Mouse (Mus musculus) 3T3-L1 (cell line): ENCODE results near the gene Grm2.
A peak's percentile ranks its signal among the peaks of the same experiment; 100 is the strongest.
"Not testable (repeated sequence)": the region's sequence is repeated elsewhere in the genome, so short reads cannot be mapped to it uniquely, and the experiment has no call there.

Source experiments
- DNase-seq: peaks from one replicate; pipeline ENCODE4 v3.0.0-alpha.2; 2015; ENCODE audit warnings: low read depth, low spot score

The Grm2 gene

DNA sequence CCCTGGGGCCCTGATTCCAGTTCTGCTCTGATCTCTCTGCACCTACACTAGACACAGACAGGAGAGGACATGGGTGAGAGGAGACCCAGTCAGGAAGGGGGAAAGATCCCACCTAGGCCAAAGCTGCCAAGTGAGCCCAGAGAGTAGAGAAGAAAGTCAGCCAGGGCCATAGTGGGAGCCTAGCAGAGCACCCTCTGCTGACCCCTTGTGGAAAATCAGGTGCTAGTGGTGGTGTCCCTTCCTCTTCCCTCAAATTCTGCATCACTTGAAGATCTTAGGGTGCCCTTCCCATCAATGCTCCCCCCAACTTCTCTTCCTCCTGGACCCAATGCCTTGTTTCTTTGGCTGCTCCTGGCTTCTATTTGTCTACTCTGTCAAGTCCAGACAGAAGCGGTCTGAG, 3.2 kb downstream of the Grm2 start:
- DNase-seq, result peak; percentile 46

DNA sequence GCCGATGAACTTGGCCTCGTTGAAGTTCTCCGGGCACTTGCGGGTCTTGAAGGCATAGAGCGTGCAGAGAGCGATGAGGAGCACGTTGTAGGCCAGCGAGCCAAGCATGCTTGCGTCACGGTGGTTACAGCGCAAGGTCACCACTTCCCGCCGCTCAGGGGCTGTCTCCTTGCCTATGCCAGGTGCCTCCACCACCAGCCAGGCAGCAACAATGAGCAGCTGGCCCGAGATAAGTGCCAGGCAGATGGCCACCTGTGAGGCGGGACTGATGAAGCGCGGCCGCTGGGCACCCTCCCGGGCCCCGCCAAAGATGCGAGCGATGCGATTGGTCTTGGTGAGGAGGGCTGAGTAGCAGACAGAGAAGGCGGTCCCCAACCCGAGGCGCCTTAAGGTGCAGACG, 8.7 kb downstream of the Grm2 start:
- DNase-seq, result no peak

DNA sequence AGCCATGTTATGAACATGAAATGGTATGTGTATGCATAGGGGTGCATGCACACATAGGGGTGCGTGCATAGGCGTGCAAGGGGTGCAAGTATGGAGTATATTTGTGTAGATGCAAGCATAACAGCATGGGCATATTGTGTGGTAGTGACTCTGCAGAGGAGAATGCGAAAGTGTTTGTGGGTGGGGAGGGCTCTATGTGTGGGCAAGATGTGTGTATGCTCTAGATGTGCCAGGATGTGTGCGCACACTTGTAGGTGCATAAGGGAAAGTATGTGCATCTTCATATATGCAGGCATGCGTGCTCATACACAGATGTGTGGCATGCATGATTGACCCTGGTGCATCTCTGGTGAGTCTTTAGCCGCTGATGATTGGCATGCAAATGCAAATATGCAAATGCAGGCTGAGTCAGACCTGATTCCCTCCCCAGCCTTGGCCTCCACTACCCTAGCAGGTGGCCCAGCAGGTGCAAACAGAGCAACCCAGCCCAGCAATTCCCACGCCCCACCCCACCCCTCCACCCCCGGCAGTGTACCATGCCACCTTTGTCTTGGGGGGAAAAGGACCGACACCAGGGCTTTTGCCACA, 10.1 kb downstream of the Grm2 start:
- no peak for DNase-seq

DNA sequence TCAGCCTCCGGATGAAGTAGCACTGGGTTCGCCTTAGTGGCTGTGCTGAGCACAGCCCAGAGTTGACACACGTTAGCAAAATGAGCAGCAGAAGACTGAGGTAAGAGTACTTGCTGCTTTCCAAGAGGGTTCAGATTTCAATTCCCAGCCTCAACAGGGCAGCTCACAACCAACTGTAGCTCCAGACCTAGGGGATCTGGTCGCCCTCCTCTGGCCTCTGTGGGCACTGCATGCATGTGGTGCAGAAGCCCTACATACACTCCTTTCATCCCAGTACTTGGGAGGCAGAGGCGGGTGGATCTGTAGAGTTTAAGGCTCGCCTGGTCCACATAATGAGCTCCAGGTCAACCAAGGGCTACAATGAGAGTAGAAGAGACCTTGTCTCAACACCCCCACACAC, 12.1 kb downstream of the Grm2 start:
- DNase-seq, result peak; percentile 59

DNA sequence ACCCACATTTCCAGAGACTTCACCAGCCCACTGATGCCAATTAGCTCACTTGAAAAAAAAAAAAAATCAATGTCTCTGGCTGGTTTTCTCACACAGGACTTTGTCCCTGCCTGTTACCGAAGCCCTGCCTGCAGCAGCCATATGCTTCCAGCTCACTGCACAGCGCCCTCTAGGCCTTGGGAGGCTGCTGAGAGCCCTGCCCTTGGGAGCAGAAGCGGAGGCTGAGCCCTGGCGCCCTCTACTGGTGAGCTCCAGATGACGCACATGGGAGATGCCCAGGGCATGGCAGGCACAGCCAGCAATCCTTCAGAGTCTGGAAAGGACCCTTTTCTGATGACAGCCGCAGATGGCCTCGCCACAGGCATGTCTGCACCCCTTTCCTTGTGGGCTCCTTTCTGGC, 12.8 kb downstream of the Grm2 start:
- peak; percentile 78 for DNase-seq

DNA sequence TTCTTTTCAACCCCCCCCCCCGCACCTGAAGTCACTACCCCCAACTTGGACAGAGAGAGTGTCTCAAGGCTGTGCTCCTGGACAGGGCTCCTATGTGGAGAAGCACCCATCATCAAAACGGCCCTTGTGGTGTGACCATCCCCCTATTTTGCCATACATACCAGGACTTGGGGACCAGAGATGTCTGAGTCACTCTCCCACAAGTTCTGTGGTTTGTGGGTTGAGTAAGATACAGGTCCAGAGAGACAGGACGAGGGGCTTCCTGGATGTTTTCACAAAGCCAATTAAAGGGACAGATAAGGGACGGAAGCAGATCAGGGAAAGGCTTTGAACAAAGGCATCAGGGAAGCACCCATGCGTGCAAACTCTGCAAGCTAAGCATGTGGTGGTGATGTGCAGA, 14.5 kb downstream of the Grm2 start:
- DNase-seq, result peak; percentile 51

DNA sequence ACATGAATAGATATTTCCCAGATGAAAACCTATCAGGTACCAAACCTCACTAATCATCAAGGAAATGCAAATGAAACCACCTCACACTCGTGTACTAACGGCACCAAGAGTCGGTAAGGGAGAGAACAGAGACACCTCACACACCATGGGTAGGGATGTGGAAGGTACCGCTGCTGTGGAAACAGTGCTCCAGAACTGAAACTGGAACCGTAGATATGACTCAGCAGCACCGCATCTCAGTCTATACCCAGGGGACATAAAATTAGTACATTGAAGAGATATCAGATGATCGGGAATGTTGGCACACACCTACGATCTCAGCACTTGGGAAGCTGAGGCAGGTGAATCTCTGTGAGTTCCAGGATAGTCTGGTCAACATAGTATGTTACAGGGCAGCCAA, 17.7 kb downstream of the Grm2 start:
- DNase-seq, result no peak

DNA sequence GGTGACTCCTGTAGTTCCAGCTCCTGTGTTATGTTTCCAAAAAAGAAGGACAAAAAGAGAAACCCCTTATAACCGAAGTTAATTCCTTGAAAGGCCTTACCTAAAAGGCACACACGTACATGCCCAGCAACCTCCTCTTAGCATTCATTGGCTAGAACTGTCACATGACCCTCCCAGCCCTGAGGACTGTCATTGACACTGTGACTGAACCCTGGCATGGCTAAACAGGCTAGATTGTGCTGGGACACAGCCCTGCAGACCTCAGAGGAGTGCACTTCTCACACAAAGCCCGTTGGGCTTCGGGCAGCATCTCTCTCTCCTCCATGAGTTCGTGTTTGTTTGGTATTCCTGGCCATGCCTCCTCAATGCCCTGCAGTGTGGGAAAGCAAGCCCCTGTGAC, 23.7 kb downstream of the Grm2 start:
- DNase-seq, result no peak

DNA sequence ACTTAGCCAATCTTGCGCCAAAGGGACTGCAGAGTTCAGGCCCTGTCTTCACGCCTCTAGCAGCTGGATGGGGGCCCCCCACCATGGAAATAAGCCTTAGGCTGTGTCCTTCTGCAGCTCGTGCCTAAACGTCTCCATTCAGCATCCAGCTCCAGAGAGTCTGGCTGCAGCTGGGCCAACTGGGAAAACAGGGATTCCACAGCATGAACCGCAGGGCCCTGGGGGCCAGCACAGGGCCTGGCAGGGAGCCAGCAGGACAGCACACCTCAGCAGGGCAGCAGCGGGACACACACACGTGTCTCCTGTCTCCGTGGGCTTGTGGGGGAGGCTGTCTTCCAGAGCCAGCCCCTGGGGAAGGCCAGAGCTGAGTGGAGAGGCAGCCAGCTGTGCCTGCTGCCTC, 28.1 kb downstream of the Grm2 start:
- peak; percentile 77 for DNase-seq

DNA sequence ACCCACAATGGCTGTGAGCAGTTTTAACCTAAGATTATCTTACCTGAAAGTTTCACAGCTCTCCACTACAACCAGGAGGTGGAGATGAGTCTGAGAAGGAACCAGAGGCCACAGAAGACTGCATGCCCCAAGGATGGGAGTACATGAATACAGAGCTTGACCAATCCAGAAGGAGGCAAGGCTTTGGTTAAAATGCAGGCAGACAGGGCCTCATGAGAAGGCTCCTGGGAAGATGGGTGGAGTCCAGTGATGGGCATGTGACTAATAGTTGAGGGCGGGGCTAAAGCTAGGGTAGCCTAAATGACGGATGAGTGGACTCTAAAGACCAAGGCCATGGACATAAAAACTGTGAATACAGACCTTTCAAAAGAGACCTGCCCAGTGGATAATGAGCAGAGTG, 29.6 kb downstream of the Grm2 start, which contains the start of gene Iqcf6:
TSS of gene Iqcf6 (plus strand) at position 301 of the 400 bp plus-strand sequence.
- no peak for DNase-seq

DNA sequence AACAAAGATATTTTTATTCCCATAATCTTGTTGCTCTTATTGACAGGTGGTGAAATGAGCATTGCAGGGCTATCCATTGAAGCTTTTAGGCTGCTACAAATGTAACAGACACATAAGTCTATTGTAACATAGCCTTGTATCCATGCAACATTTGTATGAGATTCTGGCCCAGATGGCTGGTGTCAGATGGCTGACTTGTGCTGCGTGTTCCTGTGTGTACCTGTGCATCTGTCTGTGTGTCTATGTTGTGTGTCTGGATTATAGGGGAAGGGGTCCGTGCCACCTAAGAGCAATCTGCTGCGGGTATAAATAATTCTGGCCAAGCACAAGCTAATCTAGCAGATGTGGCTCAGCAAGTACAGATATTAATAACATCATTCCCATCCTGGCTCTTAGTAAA, 38.4 kb downstream of the Grm2 start:
- no peak for DNase-seq

DNA sequence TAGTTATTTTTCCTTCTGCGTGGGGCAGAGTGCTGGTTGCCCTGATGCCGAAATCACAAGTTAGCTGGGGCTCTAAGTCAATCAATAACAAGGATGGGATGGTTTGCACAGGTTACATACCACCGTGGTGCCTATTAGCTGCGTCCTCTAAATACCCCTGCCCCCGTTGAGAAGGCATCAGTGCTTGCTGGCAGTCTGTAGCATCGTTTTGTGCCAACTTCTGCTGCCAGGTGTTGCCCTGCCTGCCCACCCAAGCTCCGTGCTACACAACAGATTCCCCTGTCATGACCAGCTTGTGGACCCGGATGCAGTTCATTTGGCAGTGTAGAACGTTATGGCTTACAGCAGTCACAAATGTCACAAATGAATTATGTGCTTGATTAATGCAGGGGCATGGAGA, 39.6 kb downstream of the Grm2 start:
- DNase-seq, result no peak

DNA sequence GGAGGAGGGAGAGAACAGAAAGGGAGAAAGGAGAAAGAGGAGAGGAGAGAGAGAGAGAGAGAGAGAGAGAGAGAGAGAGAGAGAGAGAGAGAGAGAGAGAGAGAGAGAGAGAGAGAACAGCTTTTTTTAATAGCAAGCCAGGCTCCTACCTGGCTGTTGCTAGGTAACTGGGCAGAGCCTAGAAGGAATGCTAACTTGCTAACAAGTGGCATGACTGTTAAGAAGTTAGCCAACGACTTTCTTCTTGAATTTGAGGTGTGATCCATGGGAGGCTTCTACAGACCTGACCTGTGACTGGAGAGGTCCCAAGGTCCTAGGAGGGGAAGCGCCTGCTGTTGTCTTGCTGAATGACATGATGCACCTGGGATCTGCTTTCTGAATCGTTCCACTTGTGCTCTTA, 41.3 kb downstream of the Grm2 start:
- DNase-seq, result no peak

DNA sequence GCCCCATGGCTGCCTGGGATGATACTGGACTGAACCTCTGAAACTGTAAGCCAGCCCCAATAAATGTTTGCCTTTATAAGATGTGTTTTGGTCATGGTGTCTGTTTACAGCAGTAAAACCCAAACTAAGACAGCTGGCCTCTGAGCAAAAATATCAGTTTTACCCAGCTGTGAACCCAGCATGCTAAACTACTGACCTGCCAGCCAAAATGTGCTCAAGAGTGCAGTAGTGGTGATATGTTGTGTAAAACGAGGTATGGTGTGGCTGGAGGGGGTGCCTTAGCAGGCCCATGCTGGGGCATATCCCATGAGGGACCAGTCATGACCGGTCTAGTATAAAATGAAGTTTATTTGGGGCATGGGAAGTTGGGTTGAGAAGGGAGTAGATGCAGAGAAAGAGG, 41.9 kb downstream of the Grm2 start:
- no peak for DNase-seq

DNA sequence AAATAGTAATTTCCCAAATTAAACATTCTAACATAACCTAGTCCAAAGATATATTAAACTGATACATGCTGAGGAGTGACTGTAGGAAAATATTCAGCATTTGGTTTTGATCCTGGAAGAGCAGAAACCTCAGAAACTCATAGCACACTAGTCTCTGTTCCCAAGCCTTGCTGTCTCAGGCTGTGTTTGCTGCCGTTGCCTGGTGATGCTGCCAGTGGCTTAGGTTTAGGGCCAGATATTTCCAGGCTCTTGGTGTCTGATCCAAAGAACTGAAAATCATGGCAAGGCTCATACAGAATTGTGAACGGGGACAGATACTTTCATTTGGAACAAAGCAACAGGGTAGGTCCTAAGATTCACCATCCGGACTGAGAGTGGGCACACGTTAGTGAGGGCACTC, 45.2 kb downstream of the Grm2 start:
- DNase-seq, result no peak

DNA sequence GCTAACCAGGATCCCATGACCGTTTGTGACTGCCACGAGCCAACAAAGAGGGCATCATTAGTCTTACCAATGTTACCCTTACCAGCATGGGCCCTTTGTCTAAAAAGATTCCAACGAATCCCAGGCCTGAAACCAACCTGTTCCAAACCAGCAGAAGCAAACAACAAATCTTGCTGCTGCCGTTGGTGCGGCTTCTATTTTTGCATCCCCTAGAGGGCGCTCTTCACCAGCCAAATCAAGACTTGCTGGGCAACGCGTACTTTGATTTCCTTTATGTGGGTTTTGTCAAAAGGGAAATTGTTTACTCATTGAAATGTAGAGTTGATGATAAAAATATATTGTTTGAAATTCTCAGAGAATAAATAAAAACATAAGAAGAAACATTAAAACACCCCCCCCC, 55.3 kb downstream of the Grm2 start:
- peak; percentile 76 for DNase-seq

DNA sequence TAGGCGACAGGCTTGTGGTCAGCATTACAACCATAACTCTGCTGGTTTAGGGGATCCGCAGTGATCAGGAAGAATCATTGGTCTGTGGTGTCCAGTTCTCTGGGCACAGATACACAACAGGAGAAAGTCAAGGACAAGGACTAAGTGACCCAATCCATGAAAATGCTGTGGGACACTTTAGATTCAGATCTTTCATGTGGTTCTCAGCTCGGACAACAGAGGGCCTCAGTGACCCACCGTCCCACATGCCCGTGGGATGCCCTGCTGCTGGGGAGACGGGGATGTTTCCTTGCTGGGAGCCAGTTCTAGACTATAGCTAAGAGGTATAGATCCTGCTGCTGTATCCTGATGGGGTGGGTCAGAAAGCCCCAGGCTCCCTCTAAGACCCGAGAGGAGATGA, 57.4 kb downstream of the Grm2 start:
- no peak for DNase-seq

DNA sequence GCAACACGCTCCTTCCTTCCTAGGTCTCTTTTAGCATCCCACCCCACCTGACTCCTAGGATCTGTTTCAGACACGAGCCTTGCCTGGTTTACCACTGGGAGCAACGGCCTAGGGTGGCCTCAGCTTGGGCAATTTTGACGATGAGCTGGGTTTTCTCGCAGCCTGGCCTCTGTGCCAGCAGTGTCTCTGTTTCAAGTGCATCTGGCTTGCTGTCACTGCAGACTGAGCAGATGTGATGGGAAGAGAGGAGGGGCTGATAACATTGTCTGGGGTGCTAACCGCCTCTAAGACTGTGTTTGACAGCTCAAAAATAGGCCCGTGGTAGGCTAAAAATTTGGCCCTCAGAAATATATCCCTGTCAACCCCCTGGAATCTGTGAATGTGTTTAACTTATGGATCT, 60.0 kb downstream of the Grm2 start:
- peak; percentile 56 for DNase-seq

DNA sequence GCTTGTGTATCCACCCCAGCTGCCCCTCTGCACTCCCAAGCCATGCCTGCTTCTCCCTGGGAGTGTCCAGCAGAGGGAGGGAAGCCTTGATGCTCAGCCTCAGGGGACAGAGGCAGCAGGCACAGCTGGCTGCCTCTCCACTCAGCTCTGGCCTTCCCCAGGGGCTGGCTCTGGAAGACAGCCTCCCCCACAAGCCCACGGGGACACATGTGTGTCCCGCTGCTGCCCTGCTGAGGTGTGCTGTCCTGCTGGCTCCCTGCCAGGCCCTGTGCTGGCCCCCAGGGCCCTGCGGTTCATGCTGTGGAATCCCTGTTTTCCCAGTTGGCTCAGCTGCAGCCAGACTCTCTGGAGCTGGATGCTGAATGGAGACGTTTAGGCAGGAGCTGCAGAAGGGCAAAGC, 60.5 kb downstream of the Grm2 start:
- DNase-seq, result not testable (repeated sequence)
